Mouse (Mus musculus): ENCODE measurements around the gene Gm20388.

DNA sequence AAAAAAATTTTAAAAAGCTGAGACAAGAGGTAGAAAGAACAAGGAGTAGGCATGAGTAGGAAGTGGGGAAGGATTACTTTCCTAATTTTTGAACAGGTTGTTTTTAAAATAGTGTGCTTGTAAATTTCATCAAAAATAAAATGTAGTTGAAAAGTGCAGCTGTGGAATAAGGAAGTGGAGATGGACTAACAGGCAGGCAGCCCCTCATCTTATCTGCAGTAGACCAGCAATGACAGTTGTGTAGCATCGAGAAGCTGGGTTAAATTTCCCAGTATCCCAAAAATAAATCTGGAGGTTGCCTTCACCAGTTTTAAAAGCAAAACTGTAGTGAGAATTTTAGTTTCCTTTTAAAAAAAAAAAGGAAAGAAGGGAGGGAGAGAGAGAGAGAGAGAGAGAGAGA, 3943.6 kb downstream of the Gm20388 start:
- no peak for TF ChIP-seq CTCF (IDR thresholded peaks at IDR 0.05; ENCODE audit: low read depth, low read length)
- no peak for TF ChIP-seq GATA1 (IDR thresholded peaks at IDR 0.05; ENCODE audit: borderline replicate concordance, low read length)
- no peak for TF ChIP-seq TAL1 (conservative IDR thresholded peaks at IDR 0.05; ENCODE audit: low read depth, low read length)
- no peak for TF ChIP-seq GATA2 (IDR thresholded peaks at IDR 0.05; ENCODE audit: borderline replicate concordance, low read depth, low read length)
- TF ChIP-seq POLR2AphosphoS5 (IDR thresholded peaks at IDR 0.05; ENCODE audit: insufficient replicate concordance, low read depth, low read length): no peak

Data from G1E (cell line).